Mouse (Mus musculus) thymus, adult 2 months (tissue): ENCODE results near the gene Pde2a.

Experiments
- CTCF ChIP-seq: fragments of 200-500 bp; IDR thresholded peaks from 2 replicates; pipeline ENCODE4 v1.5.1; 2012; ENCODE audit warnings: mild to moderate bottlenecking, control low read depth, low read length, moderate library complexity, borderline replicate concordance; ENCODE audit not compliant: control insufficient read depth, poor library complexity, insufficient read depth; ENCODE audit errors: extremely low read depth
- POLR2A ChIP-seq: fragments of 200-500 bp; IDR thresholded peaks from 2 replicates; pipeline ENCODE4 v1.6.1; 2012; ENCODE audit warnings: mild to moderate bottlenecking, low read length, control low read depth, moderate library complexity; ENCODE audit not compliant: control insufficient read depth, poor library complexity, insufficient read depth; ENCODE audit errors: extremely low read depth

DNA sequence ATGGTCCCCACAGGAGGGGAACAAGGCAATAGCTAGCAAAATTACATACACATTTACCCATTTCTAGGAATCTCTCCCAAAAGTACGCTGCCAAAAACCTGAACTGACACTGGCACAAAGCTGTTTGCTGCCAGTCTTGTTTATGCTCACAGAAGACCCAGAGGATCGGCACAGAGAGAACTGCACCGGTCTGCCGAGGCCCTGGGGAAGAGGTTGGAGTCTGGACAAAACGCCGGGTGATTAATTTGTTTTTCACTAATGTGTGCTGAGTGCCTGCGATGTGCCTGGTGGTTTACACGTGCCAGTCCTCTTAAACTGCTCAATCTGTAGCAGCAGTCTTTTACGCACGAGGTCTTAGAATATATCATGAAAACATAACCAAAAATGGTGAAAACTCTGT, 113.6 kb downstream of the Pde2a start:
- TF ChIP-seq CTCF (no peak), POLR2A (no peak)
